Mouse (Mus musculus): ENCODE measurements at regions not wholly inside any gene's neighbourhood (a gene's known extent, or its start where the extent isn't known, plus 50 kb on each side); places are given as distances from the start of the nearest gene placed in this dataset.
A peak's percentile ranks its signal among the peaks of the same experiment; 100 is the strongest.

DNA sequence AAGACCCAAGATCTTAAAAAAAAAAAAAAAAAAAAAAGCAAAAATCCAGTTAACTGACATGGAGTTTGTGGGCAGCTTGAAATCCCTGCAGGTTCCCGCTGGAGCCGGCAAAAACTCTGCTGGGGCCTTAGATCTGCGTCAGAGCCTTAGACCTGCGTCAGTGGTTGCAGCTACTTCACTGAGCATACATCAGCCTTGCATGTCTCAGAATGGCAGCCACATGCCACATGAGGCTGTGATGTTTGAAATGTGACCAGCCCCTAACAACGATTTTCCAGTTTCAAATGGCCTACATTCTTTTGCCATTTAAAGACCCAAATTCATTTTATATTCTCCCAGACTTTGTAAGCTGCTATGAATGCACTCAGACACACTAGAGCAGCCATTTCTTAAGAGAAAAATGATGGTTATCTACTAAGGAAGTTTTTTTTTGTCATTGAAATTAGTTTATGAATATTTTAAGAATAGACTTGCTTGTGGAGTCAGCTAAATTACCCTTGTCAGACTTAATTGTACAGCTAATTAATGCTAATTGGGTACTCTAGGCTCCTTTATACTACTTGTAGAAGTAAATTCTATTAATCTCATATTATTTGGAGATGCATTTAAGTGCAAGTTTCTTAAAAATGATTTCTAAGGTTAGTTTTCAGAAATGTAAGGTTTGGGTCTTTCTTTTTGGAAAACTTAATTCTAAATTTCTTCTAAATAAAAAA, 70.8 kb downstream of the Toporsl start:
- DNase-seq (ENCODE audit: low spot score in 2 of 2), result no peak

DNA sequence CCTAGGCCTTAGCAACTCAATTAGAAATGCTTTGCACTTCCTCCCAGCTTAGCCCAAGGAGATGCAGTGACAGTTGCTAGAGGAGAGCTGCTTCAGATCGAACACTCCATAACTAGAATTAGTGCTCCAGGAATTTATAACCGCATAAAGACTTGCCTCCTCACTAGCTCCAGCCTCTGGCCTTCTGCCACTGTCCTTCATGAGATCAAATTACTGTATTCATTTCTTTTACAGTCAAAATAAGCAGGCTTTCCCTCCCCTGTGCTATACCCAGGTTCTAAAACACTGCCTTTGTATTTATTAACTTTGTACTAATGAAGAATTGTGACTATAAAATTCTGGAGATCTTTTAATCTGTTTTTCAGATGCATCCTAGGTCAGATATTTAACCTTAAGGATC, 104.8 kb upstream of the Olfr275 start:
- no peak for DNase-seq (ENCODE audit: low spot score in 2 of 2)

DNA sequence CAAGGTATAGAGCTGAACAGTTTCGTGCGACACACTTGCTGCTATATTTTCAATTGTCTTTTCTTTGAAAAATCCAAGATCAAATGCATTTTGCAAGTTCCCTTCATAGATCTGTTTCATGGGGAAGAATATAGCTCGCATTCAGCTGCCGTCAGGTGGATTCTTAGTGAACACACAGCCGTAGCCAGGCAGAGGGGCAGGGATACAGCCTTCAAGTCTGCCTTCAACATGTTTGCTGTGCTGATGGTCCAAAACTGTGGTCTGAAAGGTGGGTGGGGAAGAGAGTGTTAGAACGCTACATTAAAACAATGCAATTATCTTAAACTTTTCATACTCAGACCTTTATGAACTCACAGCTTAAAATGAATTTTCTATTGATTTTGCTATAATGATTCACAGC, 88.2 kb upstream of the Olfr275 start:
- DNase-seq (ENCODE audit: low spot score in 2 of 2), result no peak

DNA sequence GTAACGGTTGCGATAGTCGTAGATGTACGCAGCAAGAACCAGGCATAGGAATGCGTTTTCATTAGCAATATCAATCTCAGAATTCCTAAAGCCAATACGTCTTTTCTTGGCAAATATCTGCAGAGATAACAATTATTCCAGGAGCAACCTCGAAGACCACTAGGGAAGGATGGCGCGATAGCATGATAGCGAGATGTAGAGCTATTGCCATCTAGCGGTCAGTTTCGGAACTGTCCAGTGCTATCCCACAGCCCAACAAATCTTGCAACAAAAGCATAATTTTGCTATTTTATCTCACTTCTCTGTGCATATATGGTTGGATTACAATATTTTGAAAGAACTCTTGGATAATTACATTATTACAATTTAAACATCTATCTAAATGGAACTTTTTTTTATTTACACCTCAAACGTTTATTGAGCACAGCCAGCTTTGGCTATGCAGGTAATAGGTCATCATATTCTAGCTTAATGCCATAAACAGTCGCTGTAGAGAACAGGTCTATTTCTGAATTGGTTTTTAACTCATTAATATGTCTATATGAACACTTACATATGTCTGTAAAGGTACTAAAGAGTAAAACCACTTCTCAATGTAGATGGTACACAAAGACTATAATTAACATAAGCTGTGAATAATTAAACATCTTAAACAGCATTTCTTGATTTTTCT, 87.6 kb upstream of the Olfr275 start:
- peak; percentile 4 to 15 for DNase-seq (ENCODE audit: low spot score in 2 of 2)

DNA sequence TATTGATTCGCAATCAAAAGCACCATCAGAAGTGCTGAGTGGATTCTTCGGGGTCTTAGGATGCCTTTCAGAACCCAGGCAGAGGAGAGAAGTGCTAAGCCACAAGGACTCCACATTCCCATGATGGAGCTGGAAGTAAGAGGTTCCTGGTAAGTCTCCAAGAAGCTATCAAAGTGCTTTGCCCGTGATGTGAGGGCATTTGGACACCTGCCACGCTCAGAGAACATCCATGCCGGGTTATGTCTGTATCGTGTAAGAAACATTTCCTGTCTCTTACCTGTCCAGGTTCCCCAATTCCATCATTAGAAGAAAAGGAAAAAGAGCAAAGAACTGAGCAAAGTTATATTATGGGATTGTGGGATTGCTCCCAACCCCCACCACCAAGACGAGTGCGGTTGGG, 81.3 kb upstream of the Olfr275 start:
- DNase-seq (ENCODE audit: low spot score in 2 of 2), result no peak

DNA sequence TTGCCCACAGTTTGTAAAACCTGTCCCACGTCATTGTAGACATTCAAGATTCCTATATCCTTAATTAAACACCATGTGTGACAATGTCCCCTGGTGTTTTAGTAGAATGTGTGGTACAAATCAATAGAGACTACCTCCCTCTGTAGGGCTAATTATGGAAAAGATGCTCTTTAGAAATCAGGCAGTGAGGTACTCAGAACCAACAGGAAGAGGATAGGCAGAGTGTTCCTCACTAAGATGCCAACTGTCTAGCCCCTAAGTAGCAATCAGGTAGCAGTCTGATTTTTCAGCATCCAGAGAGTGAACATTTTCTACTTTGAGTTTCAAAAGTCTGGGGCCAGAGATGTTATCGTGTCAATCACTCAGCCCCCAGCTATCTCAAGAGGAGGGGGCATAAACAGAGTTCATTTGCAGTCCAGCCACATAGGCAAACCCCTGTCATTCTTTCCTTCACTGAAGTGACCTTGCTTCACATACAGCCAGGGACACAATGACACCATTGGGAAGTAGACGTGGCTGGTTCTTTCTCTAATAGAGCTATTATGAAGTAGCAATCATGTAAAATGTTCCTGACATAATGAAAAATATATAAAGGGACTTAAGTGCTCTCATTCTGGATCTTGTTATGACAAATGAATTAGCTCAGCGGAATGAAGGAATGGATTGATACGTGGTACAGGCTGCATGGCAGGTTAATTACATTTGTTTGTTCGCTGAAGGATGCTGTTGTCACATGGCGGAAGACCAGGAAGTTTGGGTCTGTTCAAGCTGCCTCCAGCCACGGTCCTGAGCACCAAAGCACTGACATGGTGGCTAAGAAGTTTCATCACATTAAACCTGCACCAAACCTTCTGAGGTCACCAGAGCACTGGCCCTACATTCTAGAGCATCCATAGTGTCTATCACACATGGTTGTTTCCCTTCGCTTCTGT, 74.6 kb upstream of the Olfr275 start:
- DNase-seq (ENCODE audit: low spot score in 2 of 2), result no peak

DNA sequence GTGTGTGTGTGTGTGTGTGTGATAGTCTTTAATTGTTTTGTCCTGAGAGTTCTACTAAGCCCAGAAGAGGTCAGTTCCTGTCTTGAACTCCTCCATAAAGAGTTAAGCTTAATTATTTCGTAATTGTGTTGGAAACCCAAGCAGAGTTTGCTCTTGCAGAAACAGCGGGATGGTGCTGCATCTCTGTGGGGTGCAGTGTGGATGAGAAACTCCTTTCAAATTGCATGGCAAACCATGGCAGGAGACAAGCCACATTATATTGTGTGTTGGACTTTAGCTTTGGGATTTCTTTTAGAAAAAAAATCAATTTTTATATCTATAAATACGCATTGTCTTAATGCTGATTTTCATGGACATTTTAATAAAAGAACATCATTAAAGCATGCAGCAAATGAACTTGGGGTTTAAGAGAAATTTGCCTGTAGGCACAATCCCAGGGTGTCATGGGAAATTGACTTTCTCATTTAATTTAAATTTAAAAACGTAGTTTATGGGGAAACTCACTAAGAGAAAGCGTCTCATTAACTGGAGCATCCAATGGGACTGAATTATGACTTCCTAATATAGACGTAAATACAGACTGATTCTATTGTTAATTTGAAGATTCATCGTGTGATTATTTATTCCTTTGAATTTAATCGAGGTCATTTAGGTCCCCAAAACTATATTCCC, 61.4 kb upstream of the Olfr275 start:
- DNase-seq (ENCODE audit: low spot score in 2 of 2), result no peak
